Mouse (Mus musculus) E14TG2a.4 (cell line): ENCODE data around the gene Kif26b.

Source experiments
- CTCF ChIP-seq: conservative IDR thresholded peaks from 2 replicates; pipeline ENCODE4 v1.5.1; 2014; ENCODE audit warnings: low read length
- NANOG ChIP-seq: IDR thresholded peaks from 2 replicates; pipeline ENCODE4 v1.6.1; 2014; ENCODE audit warnings: borderline replicate concordance, low read length, mixed read lengths
- POU5F1 ChIP-seq: IDR thresholded peaks from 2 replicates; pipeline ENCODE4 v1.6.1; 2014; ENCODE audit warnings: low read length, borderline replicate concordance

GRCm38 (mm10) chr1:178641788-178642187, 112.9 kb downstream of the Kif26b start:
- no peak for TF ChIP-seq CTCF
- TF ChIP-seq POU5F1: no peak
- TF ChIP-seq NANOG: no peak
